Mouse (Mus musculus) hindlimb bud, embryonic 11.5 days (tissue): ENCODE results near the gene N4bp2.

Experiments used
- DNase-seq: peaks from one replicate; pipeline ENCODE4 v3.0.0-alpha.2; 2012; ENCODE audit warnings: low read depth, low spot score; ENCODE audit errors: extremely low spot score

N4bp2 gene

GRCm38 (mm10) chr5:65826476-65826875 lies 63.2 kb downstream of the N4bp2 start:
- DNase-seq = no peak

DNA sequence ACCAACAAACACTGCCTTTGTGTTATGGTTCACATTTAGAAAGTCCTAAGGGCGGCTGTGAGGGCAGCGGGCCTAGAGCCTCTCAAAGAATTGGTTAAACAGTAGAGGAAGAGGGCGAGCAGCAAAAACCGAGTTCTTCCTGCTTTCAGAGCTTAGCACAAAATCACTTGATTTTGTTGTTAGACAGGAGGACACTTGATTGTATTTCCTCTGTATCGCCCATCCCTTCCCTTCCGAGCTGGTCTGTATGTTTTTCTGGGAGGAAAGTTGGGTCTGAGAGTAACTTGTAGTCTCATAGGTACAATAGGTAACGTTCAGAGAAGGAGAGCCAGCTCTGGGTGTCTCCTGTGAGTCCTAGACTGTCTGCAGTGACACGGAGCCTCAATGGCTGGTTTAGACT lies 63.8 kb downstream of the N4bp2 start:
- DNase-seq = no peak

DNA sequence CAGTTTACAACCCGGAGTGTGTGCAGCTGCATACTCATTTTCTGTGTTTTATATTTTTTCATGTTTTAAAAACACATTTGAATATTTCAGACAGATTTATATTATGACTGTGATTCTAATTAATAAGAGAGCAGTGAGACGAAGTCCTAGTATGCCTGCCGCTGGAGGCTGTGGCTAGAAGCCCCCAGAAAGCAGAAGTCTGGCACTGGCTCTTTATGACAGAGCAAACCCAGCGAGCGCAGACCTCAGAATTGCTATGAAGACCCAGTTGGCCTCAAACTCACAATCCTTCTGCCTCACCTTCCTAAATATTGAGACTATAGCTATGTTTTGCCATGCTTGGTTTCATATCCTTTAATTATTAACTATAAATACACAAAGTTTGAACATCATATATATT lies 64.9 kb downstream of the N4bp2 start:
- no peak for DNase-seq

- DNase-seq = no peak
These were observed 65.7 kb downstream of the N4bp2 start for GRCm38 (mm10) chr5:65829059-65829458.

GRCm38 (mm10) chr5:65831917-65832618 lies 68.7 kb downstream of the N4bp2 start:
- no peak for DNase-seq

DNA sequence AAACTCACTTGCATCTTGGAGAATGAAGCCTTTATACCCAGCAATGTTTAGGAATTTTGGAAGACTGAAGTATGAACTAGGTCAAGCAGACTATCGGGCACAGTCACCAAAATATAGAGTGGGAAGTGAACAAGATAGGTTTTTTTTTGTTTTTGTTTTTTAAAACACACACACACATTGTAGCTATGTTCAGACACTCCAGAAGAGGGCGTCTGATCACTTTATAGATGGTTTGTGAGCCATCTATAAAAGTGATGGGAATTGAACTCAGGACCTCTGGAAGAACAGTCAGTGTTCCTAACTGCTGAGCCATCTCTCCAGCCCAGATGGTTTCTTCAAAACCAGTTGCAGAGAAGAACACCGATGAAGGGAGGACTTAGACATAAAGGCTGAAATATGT lies 69.8 kb downstream of the N4bp2 start:
- no peak for DNase-seq

DNA sequence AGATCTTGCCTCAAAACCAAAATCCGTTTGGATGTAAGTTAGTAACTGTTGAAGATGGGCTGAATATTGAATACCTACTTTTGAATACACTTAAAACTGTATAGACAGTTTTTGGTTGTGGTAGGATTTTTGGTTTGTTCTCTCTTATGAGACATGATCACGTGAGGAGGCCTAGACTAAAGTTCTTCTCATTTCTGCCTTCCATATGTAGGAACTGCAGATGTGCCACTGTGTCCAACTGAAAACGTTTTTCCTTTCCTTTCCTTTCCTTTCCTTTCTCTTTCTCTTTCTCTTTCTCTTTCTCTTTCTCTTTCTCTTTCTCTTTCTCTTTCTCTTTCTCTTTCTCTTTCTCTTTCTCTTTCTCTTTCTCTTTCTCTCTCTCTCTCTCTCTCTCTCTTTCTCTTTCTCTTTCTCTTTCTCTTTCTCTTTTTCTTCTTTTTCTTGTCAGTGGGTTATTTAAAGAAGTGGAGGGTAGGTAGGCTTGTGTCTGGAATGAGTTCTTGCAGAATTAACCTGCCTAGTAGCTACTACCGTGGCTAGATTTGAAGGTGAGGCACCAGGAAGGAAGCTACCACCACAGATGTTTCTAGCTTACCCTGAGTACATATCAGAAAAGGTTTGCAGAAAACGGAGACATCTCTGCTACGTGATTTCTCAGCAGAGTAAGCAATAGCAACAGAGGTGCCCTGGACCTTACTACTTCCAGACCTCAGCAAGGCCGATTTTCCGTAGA lies 70.6 kb downstream of the N4bp2 start:
- no peak for DNase-seq

- DNase-seq = no peak
These were observed 74.7 kb downstream of the N4bp2 start for GRCm38 (mm10) chr5:65838053-65838452.

GRCm38 (mm10) chr5:65842947-65843346 lies 79.6 kb downstream of the N4bp2 start:
- no peak for DNase-seq

DNA sequence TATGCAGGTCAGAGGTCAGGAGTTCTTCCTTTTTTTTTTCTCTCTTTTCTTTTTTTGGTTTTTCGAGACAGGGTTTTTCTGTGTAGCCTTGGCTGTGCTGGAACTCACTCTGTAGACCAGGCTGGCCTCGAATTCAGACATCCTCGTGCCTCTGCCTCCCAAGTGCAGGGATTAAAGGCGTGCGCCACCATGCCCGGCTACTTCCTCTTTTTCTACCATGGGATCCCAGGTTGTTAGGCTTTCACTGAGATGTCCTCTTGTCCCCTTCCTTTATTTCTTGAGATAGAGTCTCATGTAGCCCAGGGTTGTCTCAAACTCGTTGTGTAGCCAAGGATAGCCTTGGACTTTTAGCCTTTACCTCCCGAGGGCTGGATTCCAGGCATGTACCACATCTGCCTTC lies 83.2 kb downstream of the N4bp2 start:
- no peak for DNase-seq

DNA sequence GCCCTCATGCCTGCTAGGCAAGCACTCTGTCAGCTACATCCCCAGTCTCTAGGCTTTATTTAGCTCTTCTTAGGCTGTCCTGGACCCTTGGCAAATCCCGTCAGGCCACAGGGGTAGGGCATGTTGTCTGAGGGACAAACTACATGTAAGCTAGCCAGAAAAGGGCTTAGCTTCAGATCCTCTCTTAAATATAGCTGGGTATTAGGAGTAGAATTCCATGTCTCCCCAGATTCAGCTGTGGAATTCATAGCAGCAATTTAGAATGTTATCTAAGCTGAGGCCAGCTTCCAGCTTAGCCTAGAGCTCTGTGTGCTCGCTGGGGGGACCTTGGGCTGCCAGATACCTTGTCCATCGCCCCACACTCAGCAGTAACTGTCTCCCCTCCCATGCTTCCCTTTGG lies 83.6 kb downstream of the N4bp2 start:
- no peak for DNase-seq

DNA sequence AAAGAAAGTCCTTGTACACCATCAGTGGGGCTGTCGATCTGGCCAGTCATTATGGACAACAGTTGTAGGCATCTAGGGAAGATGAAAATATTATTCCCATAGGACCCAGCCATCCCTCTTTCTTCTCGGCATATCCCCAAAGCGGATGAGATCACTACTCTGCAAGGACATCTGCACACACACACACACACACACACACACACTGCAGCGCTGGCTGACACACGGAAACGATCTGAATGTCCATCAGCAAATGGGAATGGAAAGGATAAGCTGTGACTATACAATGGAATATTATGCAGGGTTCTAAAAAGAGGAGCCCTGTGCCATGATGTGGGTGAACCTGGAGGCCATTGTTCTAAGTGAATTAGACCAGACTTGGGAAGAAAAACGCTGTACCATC lies 84.3 kb downstream of the N4bp2 start:
- DNase-seq = no peak

DNA sequence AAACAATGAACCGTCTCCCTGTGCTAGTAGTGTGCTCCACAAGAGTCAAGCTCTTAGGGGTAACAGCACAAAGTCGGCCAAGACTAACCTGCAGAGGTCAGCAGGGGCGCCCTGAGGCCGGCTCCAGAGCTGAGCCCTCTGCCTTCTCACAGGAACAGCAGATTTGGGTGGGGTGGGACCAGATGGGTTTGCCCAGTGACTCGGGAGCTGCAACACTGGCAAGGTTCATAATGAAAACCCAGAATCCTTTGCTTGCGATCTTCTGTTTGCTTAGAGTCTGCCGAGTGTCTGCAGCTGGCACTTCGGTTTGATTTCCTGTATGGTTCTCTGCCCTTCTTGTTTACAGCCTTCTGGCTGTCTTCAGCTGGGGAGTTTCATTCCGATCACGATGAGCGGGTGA lies 87.4 kb downstream of the N4bp2 start:
- no peak for DNase-seq

DNA sequence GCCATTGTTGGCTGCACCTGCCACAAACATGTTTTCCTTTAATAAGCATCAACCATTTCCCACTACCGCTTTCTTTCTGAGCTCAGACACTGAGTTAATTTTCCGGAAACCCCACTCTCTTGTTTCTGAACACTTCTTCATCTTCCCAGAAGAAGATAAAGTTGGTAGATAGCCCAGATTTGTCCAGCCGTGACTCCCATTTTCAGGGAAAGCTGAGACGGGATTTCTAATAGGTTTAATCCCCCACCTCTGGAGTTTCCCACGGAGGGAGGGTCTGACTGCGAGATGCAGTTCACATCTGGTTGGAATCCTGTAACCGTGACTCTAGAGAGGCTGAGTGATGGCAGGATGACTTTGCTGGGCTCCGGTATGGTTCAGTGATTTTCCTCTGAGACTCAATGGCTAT lies 91.5 kb downstream of the N4bp2 start:
- no peak for DNase-seq

DNA sequence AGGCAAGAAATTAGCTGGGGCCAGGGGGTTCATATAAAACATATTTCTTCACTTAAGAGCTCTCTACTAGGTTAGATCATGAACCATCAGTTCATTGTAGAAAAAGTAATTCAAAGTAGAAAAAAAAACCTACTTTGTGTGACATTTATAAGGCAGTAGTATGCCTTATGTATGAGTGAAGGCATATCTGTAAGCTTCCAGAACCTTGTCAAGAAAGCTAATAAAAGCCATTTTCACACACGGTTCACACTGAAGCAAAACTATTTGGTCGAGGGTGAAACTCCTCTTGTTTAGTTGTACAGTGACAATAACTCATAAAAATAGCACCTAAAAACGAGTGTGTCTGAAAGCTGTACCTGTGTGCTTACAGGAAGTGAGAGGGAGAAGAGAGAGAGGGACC lies 92.2 kb downstream of the N4bp2 start:
- no peak for DNase-seq

GRCm38 (mm10) chr5:65856591-65857411 lies 93.5 kb downstream of the N4bp2 start:
- DNase-seq = no peak

DNA sequence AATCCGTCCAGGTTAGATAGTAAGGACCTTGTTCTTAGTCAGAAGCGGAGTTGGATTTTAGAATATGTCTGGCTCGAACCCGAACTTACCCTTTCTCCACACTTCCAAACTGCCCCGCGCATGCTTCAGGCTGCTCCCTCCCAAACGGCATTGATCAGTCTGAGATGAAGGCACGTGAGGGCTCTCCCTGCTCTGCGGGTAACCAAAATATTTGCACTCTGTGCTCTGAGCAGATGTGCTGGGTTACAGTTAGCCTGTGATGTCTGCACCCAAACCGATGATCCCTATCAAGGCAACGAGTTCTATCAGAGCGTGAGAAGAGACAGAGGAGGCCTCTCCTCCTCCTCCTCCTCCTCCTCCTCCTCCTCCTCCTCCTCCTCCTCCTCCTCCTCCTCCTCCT lies 94.6 kb downstream of the N4bp2 start:
- no peak for DNase-seq

GRCm38 (mm10) chr5:65858355-65858754 lies 95.0 kb downstream of the N4bp2 start:
- DNase-seq = no peak

GRCm38 (mm10) chr5:65858898-65859297 lies 95.6 kb downstream of the N4bp2 start:
- DNase-seq = no peak

DNA sequence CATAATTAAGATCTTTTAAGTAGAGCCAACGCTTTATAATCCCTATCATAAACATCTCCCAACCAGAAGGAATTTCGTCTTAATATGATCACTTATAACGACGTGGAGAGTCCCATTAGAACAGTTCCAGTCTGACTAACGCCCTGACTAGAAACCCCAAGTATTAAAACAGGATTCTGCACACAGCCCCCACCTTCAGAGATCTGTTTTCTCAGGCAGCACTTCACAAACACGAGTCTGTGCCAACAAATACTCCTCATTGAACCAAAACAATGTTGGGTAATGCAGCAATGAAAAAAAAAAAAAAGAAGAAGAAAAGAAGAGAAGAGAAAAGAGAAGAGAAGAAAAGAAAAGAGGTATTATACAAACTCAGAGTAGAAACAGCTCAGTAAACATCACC lies 96.1 kb downstream of the N4bp2 start:
- no peak for DNase-seq

DNA sequence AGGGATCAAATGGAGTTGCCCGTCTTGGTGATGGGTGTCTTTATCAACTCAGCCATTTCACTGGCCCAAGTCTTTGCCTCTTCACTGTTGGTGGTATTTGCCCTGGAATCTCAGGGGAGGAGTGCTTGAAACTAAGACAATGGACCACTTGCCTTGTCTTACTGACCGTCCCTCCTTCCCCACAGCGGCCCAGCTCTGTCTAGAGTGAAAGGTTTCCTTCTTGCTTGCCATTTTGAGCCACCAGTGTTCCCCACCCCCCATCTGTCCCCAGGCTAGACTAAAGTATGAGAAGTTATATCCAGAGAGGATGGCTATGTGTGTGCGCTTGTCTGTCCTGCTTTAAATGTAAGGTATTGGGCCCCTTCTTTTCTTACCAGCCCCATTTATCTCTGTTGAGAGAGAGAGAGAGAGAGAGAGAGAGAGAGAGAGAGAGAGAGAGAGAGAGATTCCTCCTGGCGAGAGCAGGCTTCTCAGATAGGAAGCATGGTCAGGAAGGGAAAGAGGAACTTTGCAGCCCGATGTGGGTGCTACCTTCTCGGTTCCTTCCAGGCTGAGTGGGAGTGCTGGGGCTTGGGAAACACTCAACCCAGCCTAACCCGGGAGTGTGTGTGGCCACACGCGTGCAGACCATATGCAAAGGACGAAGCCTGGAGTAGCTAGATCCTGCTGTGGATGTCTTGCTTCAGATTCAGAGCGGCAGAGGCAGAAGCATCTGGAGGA lies 97.1 kb downstream of the N4bp2 start:
- DNase-seq = no peak
